Mouse (Mus musculus): ENCODE data around the gene Rdh16. TPM values are rescaled to one million over a fixed set of nuclear protein-coding genes. Genes with fewer than 3 reads are reported as not detected.

Rdh16 gene
- polyA plus RNA-seq, 1 experiment from 2014 or later, result not detected

Other genes with a start within 250 kb of the Rdh16 start
- 35.7 and 36.8 TPM in 2 replicates for gene Lrp1, start 180.0 kb upstream of the Rdh16 start, polyA plus RNA-seq (2014; fragmentation: Nextera tagmentation; extraction: Ambion mirVana)
- gene Stat6, start 158.2 kb upstream of the Rdh16 start, polyA plus RNA-seq (2014; fragmentation: Nextera tagmentation; extraction: Ambion mirVana), result 28.7 TPM in 2 replicates
- gene Nemp1, start 134.3 kb upstream of the Rdh16 start, polyA plus RNA-seq (2014; fragmentation: Nextera tagmentation; extraction: Ambion mirVana), result 10.5 and 11.2 TPM in 2 replicates
- 5.7 and 5.8 TPM in 2 replicates for gene Nab2, start 132.6 kb upstream of the Rdh16 start, polyA plus RNA-seq (2014; fragmentation: Nextera tagmentation; extraction: Ambion mirVana)
- gene Myo1a, start 96.0 kb upstream of the Rdh16 start, polyA plus RNA-seq (2014; fragmentation: Nextera tagmentation; extraction: Ambion mirVana), result 0.14 TPM in 1 of 2 replicates, not detected in the other
- gene Tac2, start 76.7 kb upstream of the Rdh16 start, polyA plus RNA-seq (2014; fragmentation: Nextera tagmentation; extraction: Ambion mirVana), result 11.2 and 16.0 TPM in 2 replicates
- gene Zbtb39, start 61.6 kb upstream of the Rdh16 start, polyA plus RNA-seq (2014; fragmentation: Nextera tagmentation; extraction: Ambion mirVana), result 2.6 and 2.8 TPM in 2 replicates
- gene Gpr182, start 49.4 kb upstream of the Rdh16 start, polyA plus RNA-seq (2014; fragmentation: Nextera tagmentation; extraction: Ambion mirVana), result 5.0 TPM in 2 replicates
- gene Rdh1, start 41.4 kb upstream of the Rdh16 start, polyA plus RNA-seq (2014; fragmentation: Nextera tagmentation; extraction: Ambion mirVana), result 0.17 and 0.22 TPM in 2 replicates
- 0.19 and 0.22 TPM in 2 replicates for gene Rdh16f1, start 41.4 kb upstream of the Rdh16 start, polyA plus RNA-seq (2014; fragmentation: Nextera tagmentation; extraction: Ambion mirVana)
- gene Rdh9, start 24.8 kb upstream of the Rdh16 start, polyA plus RNA-seq (2014; fragmentation: Nextera tagmentation; extraction: Ambion mirVana), result not detected in 2 replicates
- not detected in 2 replicates for gene Rdh19, start 48.8 kb downstream of the Rdh16 start, polyA plus RNA-seq (2014; fragmentation: Nextera tagmentation; extraction: Ambion mirVana)
- not detected in 2 replicates for gene Rdh16f2, start 65.3 kb downstream of the Rdh16 start, polyA plus RNA-seq (2014; fragmentation: Nextera tagmentation; extraction: Ambion mirVana)
- 0.14 TPM in 1 of 2 replicates, not detected in the other for gene Rdh7, start 87.7 kb downstream of the Rdh16 start, polyA plus RNA-seq (2014; fragmentation: Nextera tagmentation; extraction: Ambion mirVana)
- not detected in 2 replicates for gene Sdr9c7, start 97.4 kb downstream of the Rdh16 start, polyA plus RNA-seq (2014; fragmentation: Nextera tagmentation; extraction: Ambion mirVana)
- gene Hsd17b6, start 206.5 kb downstream of the Rdh16 start, polyA plus RNA-seq (2014; fragmentation: Nextera tagmentation; extraction: Ambion mirVana), result not detected in 2 replicates
- 106 and 112 TPM in 2 replicates for gene Prim1, start 214.0 kb downstream of the Rdh16 start, polyA plus RNA-seq (2014; fragmentation: Nextera tagmentation; extraction: Ambion mirVana)
- 1,053 and 1,054 TPM in 2 replicates for gene Naca, start 234.4 kb downstream of the Rdh16 start, polyA plus RNA-seq (2014; fragmentation: Nextera tagmentation; extraction: Ambion mirVana)

All from liver, embryonic 11.5 days (tissue).